Mouse (Mus musculus) E14TG2a.4 (cell line): Measurements from ENCODE around the gene Shox2.

Experiments
- CTCF ChIP-seq: conservative IDR thresholded peaks from 2 replicates; pipeline ENCODE4 v1.5.1; 2014; ENCODE audit warnings: low read length
- NANOG ChIP-seq: IDR thresholded peaks from 2 replicates; pipeline ENCODE4 v1.6.1; 2014; ENCODE audit warnings: borderline replicate concordance, low read length, mixed read lengths

DNA sequence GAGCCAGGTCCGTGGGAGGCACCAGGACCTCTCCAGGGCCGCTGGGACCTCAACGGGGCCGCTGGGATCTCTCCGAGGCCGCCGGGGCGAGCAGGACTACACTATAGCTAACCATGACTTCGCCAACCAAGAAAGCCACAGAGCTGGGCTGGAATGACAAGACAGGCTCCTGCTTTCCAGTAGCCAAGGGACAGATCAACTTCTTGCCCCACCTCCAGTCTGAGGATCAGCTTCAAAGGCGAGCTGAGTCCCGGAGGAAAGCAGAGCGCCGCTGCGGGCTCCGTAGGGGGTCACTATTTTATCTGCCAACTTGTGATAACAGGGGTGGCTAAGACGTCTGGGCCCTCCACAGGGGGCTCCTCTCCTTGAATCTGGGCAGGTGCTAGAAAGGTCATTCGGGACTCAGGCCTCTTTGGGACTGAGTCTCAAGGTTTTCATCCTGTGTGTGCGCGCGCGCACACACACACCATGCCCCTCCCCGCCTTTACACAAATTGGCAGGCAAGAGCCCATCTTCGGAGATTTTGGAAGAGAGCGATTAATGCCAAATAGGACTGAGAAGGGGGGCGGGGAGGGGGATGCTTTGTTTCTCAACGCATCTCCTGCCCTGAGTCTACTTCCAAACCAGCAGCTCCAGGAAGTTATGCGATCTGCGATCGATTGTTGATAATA lies 10.8 kb downstream of the Shox2 start:
- no peak for TF ChIP-seq NANOG
- no peak for TF ChIP-seq CTCF
